Mouse (Mus musculus) liver, postnatal 0 days (tissue): ENCODE measurements at regions not wholly inside any gene's neighbourhood (a gene's known extent, or its start where the extent isn't known, plus 50 kb on each side); places are given as distances from the start of the nearest gene placed in this dataset.
A peak's percentile ranks its signal among the peaks of the same experiment; 100 is the strongest.
"Not testable (repeated sequence)": the region's sequence is repeated elsewhere in the genome, so short reads cannot be mapped to it uniquely, and the experiment has no call there.

Experiments
- ATAC-seq: fragments of 200-750 bp; cut with Nextera tagmentation; 2 replicates; pipeline ENCODE4 v1.8.0; 2017; ENCODE audit warnings: mild to moderate bottlenecking, moderate library complexity
- DNase-seq: peaks from one replicate; pipeline ENCODE4 v3.0.0-alpha.2; 2016
- H3K27ac ChIP-seq: fragments of 300-500 bp; sonication (generic); 2 replicates; pipeline ENCODE4 v1.5.1; 2014; ENCODE audit warnings: antibody characterized with exemption, moderate library complexity, mild to moderate bottlenecking, low read depth
- H3K27me3 ChIP-seq: fragments of 300-500 bp; sonication (generic); 2 replicates; pipeline ENCODE4 v1.6.1; 2014; ENCODE audit warnings: low read length, control low read depth, mixed read lengths; ENCODE audit not compliant: insufficient read depth
- H3K36me3 ChIP-seq: fragments of 300-500 bp; sonication (generic); replicated peaks from 2 replicates; pipeline ENCODE4 v1.6.1; 2014; ENCODE audit warnings: mild to moderate bottlenecking, control low read depth, low read length, moderate library complexity, mixed read lengths; ENCODE audit not compliant: insufficient read depth
- H3K4me1 ChIP-seq: fragments of 300-500 bp; sonication (generic); 2 replicates; pipeline ENCODE4 v1.6.1; 2014; ENCODE audit warnings: antibody characterized with exemption, mild to moderate bottlenecking, control low read depth; ENCODE audit not compliant: insufficient read depth
- H3K4me2 ChIP-seq: fragments of 300-500 bp; sonication (generic); 2 replicates; pipeline ENCODE4 v1.6.1; 2014; ENCODE audit warnings: low read depth, mild to moderate bottlenecking, low read length, moderate library complexity, mixed read lengths
- H3K4me3 ChIP-seq: fragments of 300-500 bp; sonication (generic); 2 replicates; pipeline ENCODE4 v1.5.1; 2014; ENCODE audit warnings: low read depth, low read length
- H3K9ac ChIP-seq: fragments of 300-500 bp; sonication (generic); replicated peaks from 2 replicates; pipeline ENCODE4 v1.6.1; 2014; ENCODE audit warnings: mild to moderate bottlenecking, moderate library complexity
- H3K9me3 ChIP-seq: fragments of 300-500 bp; sonication (generic); 2 replicates; pipeline ENCODE4 v1.6.1; 2016; ENCODE audit warnings: mild to moderate bottlenecking, control low read depth, low read length, mixed read lengths
- CTCF ChIP-seq: sonication (generic); IDR thresholded peaks from 2 replicates; pipeline ENCODE4 v1.5.1; 2016; ENCODE audit warnings: antibody characterized with exemption, low read depth
- EP300 ChIP-seq: IDR thresholded peaks from 2 replicates; pipeline ENCODE4 v1.6.1; 2016; ENCODE audit warnings: antibody characterized with exemption, low read depth, mild to moderate bottlenecking
- WGBS: fragments of 180-500 bp; shearing (Covaris S2); extraction: QIAGEN DNeasy Blood & Tissue Kit; methylation state at CpG from one replicate; pipeline ENCODE4 v1.1.7; 2014; ENCODE audit not compliant: insufficient replicate concordance; 5-methylcytosine and 5-hydroxymethylcytosine counted together

GRCm38 (mm10) chr6:37705733-37706145, 164.9 kb upstream of the Trim24 start:
- peak; percentile 88 for ATAC-seq
- H3K27ac ChIP-seq: no peak overlapping the region
- H3K9ac ChIP-seq: no peak overlapping the region
- no peak overlapping the region for H3K4me3 ChIP-seq
- WGBS: 88% methylated on average over 1 of the region's 1 CpGs
- TF ChIP-seq EP300: peak; percentile 86
- TF ChIP-seq CTCF: no peak
- H3K9me3 ChIP-seq: peaks cover 3% of the 10 kb centered on the region; the same call in 1 of the 2 replicates
- no peaks in the 10 kb centered on the region for H3K27me3 ChIP-seq
- no peak overlapping the region for H3K4me2 ChIP-seq
- H3K4me1 ChIP-seq: no peaks in the 10 kb centered on the region
- H3K36me3 ChIP-seq: no peaks in the 10 kb centered on the region
- DNase-seq: no peak

DNA sequence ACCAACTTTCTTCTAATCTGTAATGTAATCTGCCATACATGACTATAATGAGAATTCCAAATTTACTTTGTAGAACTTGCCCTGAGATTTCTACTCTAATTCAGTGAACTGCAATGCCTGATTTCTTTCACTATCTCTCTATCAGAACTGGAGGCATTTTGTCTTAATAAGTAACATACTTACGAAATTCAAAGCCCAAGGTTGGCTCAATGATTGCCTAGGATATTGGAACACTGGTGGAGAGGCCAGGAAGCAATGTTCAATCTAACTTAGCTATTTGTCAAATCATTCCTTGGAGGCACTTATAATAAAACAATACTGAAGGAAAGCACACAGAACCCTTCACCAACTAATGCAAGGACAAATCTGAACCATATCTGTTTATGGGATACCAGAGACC, 162.9 kb upstream of the Trim24 start:
- H3K4me2 ChIP-seq, H3K9me3 ChIP-seq, ATAC-seq, H3K27ac ChIP-seq, H3K27me3 ChIP-seq, H3K4me1 ChIP-seq, H3K36me3 ChIP-seq, DNase-seq, H3K9ac ChIP-seq, H3K4me3 ChIP-seq: not testable (repeated sequence)
- 67% methylated on average over 1 of the region's 1 CpGs for WGBS

DNA sequence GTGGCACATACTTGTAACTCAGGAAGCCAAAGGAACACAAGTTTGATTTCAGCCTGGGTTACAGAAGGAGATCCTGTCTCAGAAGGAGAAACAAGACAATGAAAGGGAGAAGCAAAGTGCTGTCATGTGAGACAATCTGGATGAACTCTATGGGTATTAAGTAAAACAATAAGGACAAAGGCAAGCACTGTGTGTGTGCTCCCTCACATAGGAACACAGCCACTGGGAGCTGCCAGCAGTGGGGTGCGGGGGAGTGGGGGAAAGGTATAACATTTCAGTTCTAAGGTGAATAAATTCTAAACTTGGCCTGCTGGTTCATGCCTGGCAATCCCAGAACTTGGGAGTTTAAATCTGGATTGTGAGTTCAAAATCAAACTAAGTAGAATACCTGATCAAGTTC, 158.8 kb upstream of the Trim24 start:
- H3K4me3 ChIP-seq: no peak overlapping the region
- H3K4me2 ChIP-seq: no peak overlapping the region
- H3K9me3 ChIP-seq: no peaks in the 10 kb centered on the region
- H3K4me1 ChIP-seq: no peaks in the 10 kb centered on the region
- ATAC-seq (no peak), DNase-seq (no peak)
- no peaks in the 10 kb centered on the region for H3K27me3 ChIP-seq
- H3K9ac ChIP-seq: no peak overlapping the region
- TF ChIP-seq EP300 (no peak), CTCF (no peak)
- no peak overlapping the region for H3K27ac ChIP-seq
- H3K36me3 ChIP-seq: no peaks in the 10 kb centered on the region
- 71% methylated on average over 1 of the region's 1 CpGs for WGBS

GRCm38 (mm10) chr6:37713411-37713810, 157.2 kb upstream of the Trim24 start:
- WGBS: 56% methylated on average over 4 of the region's 4 CpGs
- Histone ChIP-seq H3K4me2 (no peak overlapping the region), H3K36me3 (no peaks in the 10 kb centered on the region), H3K4me1 (no peaks in the 10 kb centered on the region), H3K4me3 (no peak overlapping the region), H3K27ac (no peak overlapping the region), H3K9me3 (no peaks in the 10 kb centered on the region), H3K9ac (no peak overlapping the region), H3K27me3 (no peaks in the 10 kb centered on the region)
- TF ChIP-seq EP300 (no peak), CTCF (no peak)
- DNase-seq: no peak
- no peak for ATAC-seq

DNA sequence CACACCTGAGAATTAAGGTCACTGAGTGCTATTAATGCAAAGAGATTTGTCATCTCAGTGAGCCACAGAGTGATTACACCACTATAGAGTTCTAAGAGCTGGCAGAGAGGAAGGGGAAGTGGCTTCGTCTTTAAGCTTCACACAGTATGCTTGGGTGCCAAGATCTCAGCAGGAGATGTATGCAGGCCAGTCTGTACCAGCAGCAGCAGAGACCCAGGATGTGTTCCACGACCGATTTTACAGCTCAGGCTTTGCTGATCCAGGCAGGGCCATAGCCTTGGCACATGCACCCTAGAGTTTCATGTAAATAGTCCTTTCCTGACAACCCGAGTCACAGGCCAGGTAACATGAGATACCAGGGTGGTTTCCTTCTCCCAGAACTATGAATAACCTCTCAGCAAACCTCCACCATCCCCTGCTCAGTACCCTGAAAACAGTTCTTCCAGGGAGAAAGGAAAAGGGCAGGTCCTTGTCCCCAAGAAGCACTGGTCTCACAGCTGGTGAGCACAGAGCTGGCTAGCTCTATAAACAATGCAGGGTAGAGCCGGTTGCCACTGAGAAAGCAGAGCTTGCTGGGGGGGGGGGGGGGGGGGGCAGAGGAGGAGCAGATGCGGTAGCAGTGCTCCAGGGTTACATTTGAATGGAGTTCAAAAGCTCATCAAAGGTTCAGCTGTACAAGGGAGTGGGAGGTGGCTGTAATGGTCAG, 156.2 kb upstream of the Trim24 start:
- no peak for TF ChIP-seq EP300
- H3K27me3 ChIP-seq: no peaks in the 10 kb centered on the region
- no peaks in the 10 kb centered on the region for H3K4me1 ChIP-seq
- H3K4me2 ChIP-seq: no peak overlapping the region
- no peaks in the 10 kb centered on the region for H3K36me3 ChIP-seq
- WGBS: 28% methylated on average over 6 of the region's 6 CpGs
- no peak overlapping the region for H3K9ac ChIP-seq
- no peak overlapping the region for H3K27ac ChIP-seq
- H3K4me3 ChIP-seq: no peak overlapping the region
- no peak for DNase-seq
- H3K9me3 ChIP-seq: no peaks in the 10 kb centered on the region
- ATAC-seq: no peak

DNA sequence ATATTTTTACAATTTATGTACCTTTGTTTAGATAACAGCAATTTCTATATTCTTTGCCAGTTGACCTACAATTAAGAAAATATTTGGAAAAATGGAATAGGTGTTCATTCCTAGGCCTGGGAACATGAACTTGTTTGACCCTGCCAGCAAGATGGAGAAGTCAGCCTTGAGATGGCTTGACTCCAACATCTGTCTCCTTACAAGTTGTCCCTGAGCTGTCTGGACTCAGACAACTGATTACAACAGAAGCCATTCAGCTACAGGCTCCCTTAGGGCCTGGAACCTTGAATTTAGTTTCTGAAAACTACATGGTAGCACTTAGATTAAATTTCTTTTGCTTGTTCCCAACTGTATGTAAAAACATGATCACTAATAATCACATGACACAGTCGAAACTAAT, 148.9 kb upstream of the Trim24 start:
- no peak overlapping the region for H3K27ac ChIP-seq
- no peaks in the 10 kb centered on the region for H3K36me3 ChIP-seq
- DNase-seq (no peak), ATAC-seq (no peak)
- H3K27me3 ChIP-seq: no peaks in the 10 kb centered on the region
- TF ChIP-seq EP300: no peak
- TF ChIP-seq CTCF: no peak
- H3K9ac ChIP-seq: no peak overlapping the region
- 60% methylated on average over 1 of the region's 1 CpGs for WGBS
- H3K4me1 ChIP-seq: no peaks in the 10 kb centered on the region
- no peaks in the 10 kb centered on the region for H3K9me3 ChIP-seq
- no peak overlapping the region for H3K4me3 ChIP-seq
- H3K4me2 ChIP-seq: no peak overlapping the region

DNA sequence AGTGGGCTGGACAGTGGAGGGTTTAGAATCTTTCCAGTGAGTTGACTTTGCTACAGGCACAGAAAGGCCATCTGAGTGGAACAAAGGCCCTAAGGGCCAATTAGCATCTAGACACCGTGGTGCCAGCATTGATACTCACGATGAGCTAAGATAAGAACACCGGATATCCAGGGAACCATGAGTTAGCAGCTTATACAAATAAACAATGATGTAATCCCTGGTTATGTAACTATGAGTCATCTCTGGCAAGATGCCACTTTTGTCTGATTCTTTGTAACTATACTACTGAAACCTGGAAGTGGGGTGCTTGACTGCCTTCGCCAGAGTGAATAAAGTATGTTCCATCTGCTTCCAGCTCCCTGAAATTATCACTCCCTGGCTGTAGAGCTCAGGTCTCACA, 147.3 kb upstream of the Trim24 start:
- Histone ChIP-seq H3K4me3 (no peak overlapping the region), H3K4me2 (no peak overlapping the region), H3K27ac (peak overlapping the region; percentile 24; the same call in 1 of the 2 replicates), H3K4me1 (no peaks in the 10 kb centered on the region), H3K27me3 (no peaks in the 10 kb centered on the region), H3K36me3 (no peaks in the 10 kb centered on the region), H3K9me3 (no peaks in the 10 kb centered on the region), H3K9ac (no peak overlapping the region)
- WGBS: 31% methylated on average over 4 of the region's 4 CpGs
- TF ChIP-seq EP300 (peak; percentile 76), CTCF (no peak)
- DNase-seq (no peak), ATAC-seq (peak; percentile 62)
